Mouse (Mus musculus) ZHBTc4 (cell line): ENCODE data around the gene Pacrg.

Experiments used
- DNase-seq: peaks from one replicate; pipeline ENCODE4 v3.0.0-alpha.2; 2011; ENCODE audit warnings: low read depth, low spot score

Pacrg gene

GRCm38 (mm10) chr17:10410597-10411476 lies 429.3 kb downstream of the Pacrg start:
- no peak for DNase-seq

- DNase-seq: peak; percentile 83
Observed at GRCm38 (mm10) chr17:10408681-10409081, 431.4 kb downstream of the Pacrg start.

GRCm38 (mm10) chr17:10407031-10407722 lies 432.9 kb downstream of the Pacrg start:
- DNase-seq: no peak

- no peak for DNase-seq
Observed at GRCm38 (mm10) chr17:10406311-10406710, 433.8 kb downstream of the Pacrg start.

- peak; percentile 76 for DNase-seq
Observed at GRCm38 (mm10) chr17:10405906-10406305, 434.2 kb downstream of the Pacrg start.

- no peak for DNase-seq
Observed at GRCm38 (mm10) chr17:10403186-10403585, 436.9 kb downstream of the Pacrg start.

GRCm38 (mm10) chr17:10402064-10402640 lies 438.0 kb downstream of the Pacrg start:
- DNase-seq: no peak

- no peak for DNase-seq
Observed at GRCm38 (mm10) chr17:10401529-10401928, 438.6 kb downstream of the Pacrg start.

- no peak for DNase-seq
Observed at GRCm38 (mm10) chr17:10399706-10400105, 440.4 kb downstream of the Pacrg start.

GRCm38 (mm10) chr17:10398871-10399270 lies 441.2 kb downstream of the Pacrg start:
- no peak for DNase-seq

GRCm38 (mm10) chr17:10397924-10398627 lies 442.0 kb downstream of the Pacrg start:
- DNase-seq: no peak

GRCm38 (mm10) chr17:10397336-10397735 lies 442.8 kb downstream of the Pacrg start:
- peak; percentile 39 for DNase-seq

GRCm38 (mm10) chr17:10396863-10397262 lies 443.2 kb downstream of the Pacrg start:
- DNase-seq: no peak

GRCm38 (mm10) chr17:10394855-10395254 lies 445.3 kb downstream of the Pacrg start:
- DNase-seq: no peak

GRCm38 (mm10) chr17:10393766-10394165 lies 446.3 kb downstream of the Pacrg start:
- DNase-seq: no peak

- DNase-seq: no peak
Observed at GRCm38 (mm10) chr17:10392342-10393034, 447.6 kb downstream of the Pacrg start.

GRCm38 (mm10) chr17:10390232-10391172 lies 449.6 kb downstream of the Pacrg start:
- DNase-seq: peak; percentile 51

- DNase-seq: peak; percentile 76
Observed at GRCm38 (mm10) chr17:10389740-10390139, 450.4 kb downstream of the Pacrg start.

- peak; percentile 59 for DNase-seq
Observed at GRCm38 (mm10) chr17:10386548-10386947, 453.6 kb downstream of the Pacrg start.

- no peak for DNase-seq
Observed at GRCm38 (mm10) chr17:10383406-10383805, 456.7 kb downstream of the Pacrg start.
